Mouse (Mus musculus) C2C12 (cell line): ENCODE results near the gene Olfr484. TPM values are rescaled to one million over a fixed set of nuclear protein-coding genes. Genes with fewer than 3 reads are reported as not detected.
"Not testable (repeated sequence)": the region's sequence is repeated elsewhere in the genome, so short reads cannot be mapped to it uniquely, and the experiment has no call there.

Experiments
- H3K27me3 ChIP-seq: one replicate; pipeline ENCODE4 v1.6.1; 2011; ENCODE audit not compliant: control insufficient read depth, insufficient read depth, insufficient read length
- H3K36me3 ChIP-seq: one replicate; pipeline ENCODE4 v1.6.1; 2011; ENCODE audit not compliant: control insufficient read depth, insufficient read depth
- H3K4me3 ChIP-seq: one replicate; pipeline ENCODE4 v1.5.1; 2011; ENCODE audit warnings: mild to moderate bottlenecking, control low read depth; ENCODE audit not compliant: poor library complexity, insufficient read depth, severe bottlenecking
- H3K79me2 ChIP-seq: one replicate; pipeline ENCODE4 v1.6.1; 2011; ENCODE audit not compliant: control insufficient read depth, insufficient read depth
- H3K79me3 ChIP-seq: one replicate; pipeline ENCODE4 v1.6.1; 2011; ENCODE audit warnings: low read depth, control low read depth
- H3ac ChIP-seq: one replicate; pipeline ENCODE3; 2011; ENCODE audit warnings: low read depth; ENCODE audit not compliant: control insufficient read depth, insufficient read length
- CEBPB ChIP-seq: IDR thresholded peaks from one replicate; pipeline ENCODE4 v1.6.1; 2011; ENCODE audit warnings: low read depth, mild to moderate bottlenecking, control low read depth, moderate library complexity
- CTCF ChIP-seq: IDR thresholded peaks from one replicate; pipeline ENCODE4 v1.5.1; 2011; ENCODE audit not compliant: control insufficient read depth, insufficient read depth, insufficient read length
- FOSL1 ChIP-seq: IDR thresholded peaks from one replicate; pipeline ENCODE4 v1.8.0; 2011; ENCODE audit warnings: mild to moderate bottlenecking, low read length; ENCODE audit not compliant: poor library complexity, insufficient read depth, severe bottlenecking
- MAX ChIP-seq: IDR thresholded peaks from one replicate; pipeline ENCODE4 v1.6.1; 2011; ENCODE audit warnings: mild to moderate bottlenecking, control low read depth
- MYOD1 ChIP-seq: IDR thresholded peaks from one replicate; pipeline ENCODE4 v1.6.1; 2011; ENCODE audit warnings: low read depth; ENCODE audit not compliant: control insufficient read depth, insufficient read length
- MYOG ChIP-seq: IDR thresholded peaks from one replicate; pipeline ENCODE4 v1.6.1; 2011; ENCODE audit not compliant: control insufficient read depth, insufficient read length; ENCODE audit errors: extremely low read depth
- USF1 ChIP-seq: IDR thresholded peaks from one replicate; pipeline ENCODE4 v1.6.1; 2011; ENCODE audit warnings: low read depth, mild to moderate bottlenecking, control low read depth, moderate library complexity
- long read RNA-seq, 2 experiments: library from polyadenylated mRNA; unstranded; transcript quantifications; one replicate each; pipeline ENCODE4 v2.0.0; 2019 to 2020
- polyA plus RNA-seq: library from polyadenylated mRNA; unstranded; fragments of >200 nt; fragmentation: generic; extraction: Trizol; gene quantifications from one replicate; pipeline ENCODE4 v1.2.1, GENCODE M21; 2012; ENCODE audit warnings: missing spikeins

Olfr484 gene
- polyA plus RNA-seq: not detected
- long read RNA-seq, experiment 1: 0 reads
- long read RNA-seq, experiment 2: 0 reads

DNA sequence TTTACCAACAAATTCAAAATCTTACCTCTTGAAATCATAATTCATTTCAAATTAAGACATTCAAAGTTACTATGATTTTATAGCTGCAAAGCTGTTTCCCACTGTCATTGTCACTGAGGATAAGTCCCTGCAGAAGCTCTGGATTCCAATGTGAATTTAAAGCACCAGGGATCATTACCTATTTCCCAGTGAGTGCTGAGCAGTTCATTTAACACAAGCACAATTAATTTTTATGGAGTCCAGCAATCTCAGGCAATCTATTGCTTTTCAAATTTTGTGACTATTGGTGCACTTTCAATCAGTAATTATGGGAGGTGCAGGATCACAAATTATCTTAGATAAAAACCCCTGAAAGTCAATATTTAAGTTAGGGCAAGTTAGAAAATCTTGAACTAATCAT, at the start of gene Olfr484:
Gene Olfr484 (minus strand): TSS at position 101 of the 400 bp plus-strand sequence.
- Histone ChIP-seq H3K27me3 (no peaks in the 10 kb centered on the region), H3ac (no peak within 1 kb of the TSS), H3K4me3 (no peak within 1 kb of the TSS), H3K79me3 (no peaks in the 10 kb centered on the region), H3K36me3 (no peaks in the 10 kb centered on the region), H3K79me2 (no peaks in the 10 kb centered on the region)
- TF ChIP-seq MAX (no peak), FOSL1 (no peak), MYOG (no peak), USF1 (no peak), CEBPB (no peak), CTCF (no peak), MYOD1 (no peak)

DNA sequence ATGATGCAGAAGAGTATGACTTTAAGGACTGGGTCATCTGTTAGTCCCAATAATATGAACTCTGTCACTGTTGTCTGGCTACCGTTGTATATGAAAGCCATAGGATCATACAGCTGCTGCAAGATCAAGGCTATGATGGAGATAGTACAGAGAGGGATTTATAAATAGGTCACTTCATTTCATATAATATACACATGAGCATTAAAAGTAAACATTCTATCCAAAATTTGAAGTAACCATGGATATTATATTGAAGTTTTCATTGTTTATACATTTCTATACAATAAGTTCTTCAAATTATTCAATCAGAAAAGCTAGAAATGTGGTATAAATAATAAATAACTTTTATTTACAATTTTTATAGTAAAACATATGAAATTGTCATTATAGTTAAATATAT, 45.4 kb upstream of the Olfr484 start, which contains the start of gene Olfr486:
Gene Olfr486 (minus strand): TSS at position 101 of the 400 bp plus-strand sequence.
- H3K27me3 ChIP-seq, H3ac ChIP-seq, H3K79me2 ChIP-seq, H3K36me3 ChIP-seq, H3K79me3 ChIP-seq, H3K4me3 ChIP-seq: not testable (repeated sequence)

DNA sequence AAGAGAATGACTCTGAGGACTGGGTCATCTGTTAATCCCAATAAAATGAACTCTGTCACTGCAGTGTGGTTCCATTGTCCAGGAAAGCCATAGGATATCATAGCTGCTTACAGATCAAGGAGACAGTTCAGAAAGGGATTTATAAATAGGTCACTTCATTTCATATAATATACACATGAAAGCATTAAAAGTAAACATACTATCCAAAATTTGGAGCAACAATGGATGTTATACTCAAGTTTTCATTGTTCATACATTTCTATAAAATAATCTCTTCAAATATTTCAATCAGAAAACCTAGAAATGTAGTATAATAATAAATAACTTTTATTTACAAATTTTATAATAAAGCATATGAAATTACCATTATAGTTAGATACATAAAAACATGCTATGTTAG, 32.5 kb upstream of the Olfr484 start, which contains the start of gene Olfr485:
Gene Olfr485 (minus strand): TSS at position 101 of the 400 bp plus-strand sequence.
- Histone ChIP-seq H3K79me2 (no peaks in the 10 kb centered on the region), H3ac (no peak within 1 kb of the TSS), H3K79me3 (no peaks in the 10 kb centered on the region), H3K27me3 (no peaks in the 10 kb centered on the region), H3K36me3 (no peaks in the 10 kb centered on the region), H3K4me3 (no peak within 1 kb of the TSS)
- TF ChIP-seq MYOG (no peak), USF1 (no peak)

DNA sequence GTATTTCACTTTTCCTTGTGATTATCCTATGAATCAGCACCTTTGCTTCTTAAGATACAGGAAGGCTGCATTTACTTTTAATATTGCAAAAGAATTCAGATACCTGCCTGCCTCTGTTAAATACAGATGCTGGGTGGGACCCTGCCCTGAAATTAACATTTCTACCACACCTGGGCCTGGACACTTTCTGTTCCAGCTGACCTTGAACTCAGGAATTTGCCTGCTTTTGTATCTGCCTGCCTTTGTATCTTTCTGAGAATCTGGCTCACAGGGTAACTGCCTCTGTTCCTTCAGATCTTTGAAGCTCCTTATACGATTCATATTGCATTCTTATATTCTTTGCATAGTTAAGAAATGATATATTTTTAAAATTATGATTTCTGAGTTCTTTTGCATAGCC, 5.8 kb downstream of the Olfr484 start:
- Histone ChIP-seq H3K79me2 (no peaks in the 10 kb centered on the region), H3K79me3 (no peaks in the 10 kb centered on the region), H3K27me3 (no peaks in the 10 kb centered on the region), H3K36me3 (no peaks in the 10 kb centered on the region), H3K4me3 (no peak overlapping the region), H3ac (no peak overlapping the region)
- TF ChIP-seq CTCF: no peak
- no peak for TF ChIP-seq CEBPB
- no peak for TF ChIP-seq MYOD1
- TF ChIP-seq USF1: no peak
- no peak for TF ChIP-seq MAX
- TF ChIP-seq FOSL1: no peak
- no peak for TF ChIP-seq MYOG

DNA sequence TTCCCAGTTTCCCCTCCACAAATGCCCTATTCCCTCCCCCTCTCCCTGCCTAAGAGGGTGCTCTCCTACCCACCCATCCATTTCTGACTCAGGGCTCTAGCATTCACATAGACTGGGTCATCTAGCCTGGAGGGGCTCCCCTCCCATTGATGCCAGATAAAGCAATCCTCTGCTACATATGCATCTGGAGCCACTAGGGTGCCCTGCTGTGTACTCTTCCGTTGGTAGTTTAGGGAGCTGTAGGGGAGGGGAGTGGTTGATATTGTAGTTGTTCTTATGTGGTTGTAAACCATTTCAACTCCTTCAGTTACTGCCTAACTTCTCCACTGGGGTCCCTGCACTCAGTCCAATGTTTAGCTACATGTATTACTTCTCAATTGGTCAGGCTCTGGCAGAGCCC, 6.6 kb downstream of the Olfr484 start:
- TF ChIP-seq MYOD1: no peak
- TF ChIP-seq FOSL1: no peak
- no peak for TF ChIP-seq USF1
- no peak for TF ChIP-seq CEBPB
- TF ChIP-seq MYOG: no peak
- TF ChIP-seq CTCF: no peak
- Histone ChIP-seq H3ac (no peak overlapping the region), H3K27me3 (no peaks in the 10 kb centered on the region), H3K36me3 (no peaks in the 10 kb centered on the region), H3K4me3 (no peak overlapping the region), H3K79me2 (no peaks in the 10 kb centered on the region), H3K79me3 (no peaks in the 10 kb centered on the region)

DNA sequence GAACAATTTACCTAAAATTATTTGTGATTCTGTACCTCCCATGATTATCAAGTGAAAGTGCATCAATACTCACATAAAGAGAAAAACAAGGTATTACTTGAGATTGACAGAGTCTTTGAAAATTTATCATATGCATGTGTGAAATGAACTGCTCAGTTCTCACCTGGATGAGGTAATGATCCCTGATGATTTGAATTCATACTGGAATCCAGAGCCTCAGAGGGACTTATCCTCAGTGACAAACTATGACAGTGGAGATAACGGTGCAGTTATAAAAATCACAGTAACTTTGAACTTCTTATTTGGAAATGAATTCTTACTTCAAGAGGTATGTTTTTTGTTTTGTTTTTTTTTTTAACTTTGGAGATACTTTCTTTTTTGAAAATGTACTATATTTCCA, 26.7 kb downstream of the Olfr484 start, which contains the start of gene Olfr483:
Gene Olfr483 (plus strand): TSS at position 301 of the 400 bp plus-strand sequence.
- Histone ChIP-seq H3K79me3 (no peaks in the 10 kb centered on the region), H3ac (no peak within 1 kb of the TSS), H3K79me2 (no peaks in the 10 kb centered on the region), H3K36me3 (no peaks in the 10 kb centered on the region), H3K27me3 (no peaks in the 10 kb centered on the region), H3K4me3 (no peak within 1 kb of the TSS)
- TF ChIP-seq FOSL1 (no peak), MAX (no peak), CEBPB (no peak), USF1 (no peak), MYOD1 (no peak), MYOG (no peak), CTCF (no peak)
